Mouse (Mus musculus): ENCODE measurements around the gene Ogfod2. TPM values are rescaled to one million over a fixed set of nuclear protein-coding genes. Genes with fewer than 3 reads are reported as not detected.

Gene Ogfod2
- polyA plus RNA-seq, 1 experiment, result 10.7 TPM

GRCm38 (mm10) chr5:124076559-124076958 lies 35.5 kb upstream of the Ogfod2 start:
- no peak for TF ChIP-seq MYOD1 (IDR thresholded peaks at IDR 0.05; ENCODE audit: control insufficient read depth, insufficient read length, low read depth)
- TF ChIP-seq FOSL1 (IDR thresholded peaks at IDR 0.05; ENCODE audit: insufficient read depth, low read length, poor library complexity, severe bottlenecking), result no peak
- no peak for TF ChIP-seq CEBPB (IDR thresholded peaks at IDR 0.05; ENCODE audit: low read depth)
- TF ChIP-seq CTCF (IDR thresholded peaks at IDR 0.05; ENCODE audit: control insufficient read depth, insufficient read depth, insufficient read length), result no peak
- TF ChIP-seq MYOG (IDR thresholded peaks at IDR 0.05; ENCODE audit: control insufficient read depth, extremely low read depth, insufficient read length), result no peak
- no peak for TF ChIP-seq USF1 (IDR thresholded peaks at IDR 0.05; ENCODE audit: low read depth)
- no peak for TF ChIP-seq MAX (IDR thresholded peaks at IDR 0.05)
- H3K79me3 ChIP-seq (ENCODE audit: low read depth), result no peaks in the 10 kb centered on the region
- H3K27me3 ChIP-seq (ENCODE audit: control insufficient read depth, insufficient read depth, insufficient read length), result no peaks in the 10 kb centered on the region
- no peaks in the 10 kb centered on the region for H3K79me2 ChIP-seq (ENCODE audit: control insufficient read depth, insufficient read depth)
- no peaks in the 10 kb centered on the region for H3K36me3 ChIP-seq (ENCODE audit: control insufficient read depth, insufficient read depth)
- no peak overlapping the region for H3ac ChIP-seq (ENCODE audit: control insufficient read depth, insufficient read length, low read depth)
- no peak overlapping the region for H3K4me3 ChIP-seq (ENCODE audit: insufficient read depth, poor library complexity, severe bottlenecking)

- no peak overlapping the region for H3ac ChIP-seq (ENCODE audit: control insufficient read depth, insufficient read length, low read depth)
- H3K27me3 ChIP-seq (ENCODE audit: control insufficient read depth, insufficient read depth, insufficient read length), result no peaks in the 10 kb centered on the region
- H3K36me3 ChIP-seq (ENCODE audit: control insufficient read depth, insufficient read depth), result no peaks in the 10 kb centered on the region
- H3K79me3 ChIP-seq (ENCODE audit: low read depth), result no peaks in the 10 kb centered on the region
- H3K4me3 ChIP-seq (ENCODE audit: insufficient read depth, poor library complexity, severe bottlenecking), result no peak overlapping the region
- no peaks in the 10 kb centered on the region for H3K79me2 ChIP-seq (ENCODE audit: control insufficient read depth, insufficient read depth)
- TF ChIP-seq MYOD1 (IDR thresholded peaks at IDR 0.05; ENCODE audit: control insufficient read depth, insufficient read length, low read depth), result no peak
- TF ChIP-seq USF1 (IDR thresholded peaks at IDR 0.05; ENCODE audit: low read depth), result no peak
- TF ChIP-seq FOSL1 (IDR thresholded peaks at IDR 0.05; ENCODE audit: insufficient read depth, low read length, poor library complexity, severe bottlenecking), result no peak
- TF ChIP-seq CEBPB (IDR thresholded peaks at IDR 0.05; ENCODE audit: low read depth), result no peak
- no peak for TF ChIP-seq CTCF (IDR thresholded peaks at IDR 0.05; ENCODE audit: control insufficient read depth, insufficient read depth, insufficient read length)
- TF ChIP-seq MAX (IDR thresholded peaks at IDR 0.05), result no peak
- no peak for TF ChIP-seq MYOG (IDR thresholded peaks at IDR 0.05; ENCODE audit: control insufficient read depth, extremely low read depth, insufficient read length)
Observed at GRCm38 (mm10) chr5:124077241-124077640, 34.9 kb upstream of the Ogfod2 start.

GRCm38 (mm10) chr5:124077856-124078460 lies 34.1 kb upstream of the Ogfod2 start:
- Histone ChIP-seq H3K79me3 (ENCODE audit: low read depth) (no peaks in the 10 kb centered on the region), H3ac (ENCODE audit: control insufficient read depth, insufficient read length, low read depth) (no peak overlapping the region), H3K4me3 (ENCODE audit: insufficient read depth, poor library complexity, severe bottlenecking) (no peak overlapping the region), H3K79me2 (ENCODE audit: control insufficient read depth, insufficient read depth) (no peaks in the 10 kb centered on the region), H3K36me3 (ENCODE audit: control insufficient read depth, insufficient read depth) (no peaks in the 10 kb centered on the region), H3K27me3 (ENCODE audit: control insufficient read depth, insufficient read depth, insufficient read length) (no peaks in the 10 kb centered on the region)
- TF ChIP-seq FOSL1 (IDR thresholded peaks at IDR 0.05; ENCODE audit: insufficient read depth, low read length, poor library complexity, severe bottlenecking) (no peak), MAX (IDR thresholded peaks at IDR 0.05) (no peak), MYOD1 (IDR thresholded peaks at IDR 0.05; ENCODE audit: control insufficient read depth, insufficient read length, low read depth) (no peak), CEBPB (IDR thresholded peaks at IDR 0.05; ENCODE audit: low read depth) (no peak), USF1 (IDR thresholded peaks at IDR 0.05; ENCODE audit: low read depth) (no peak), CTCF (IDR thresholded peaks at IDR 0.05; ENCODE audit: control insufficient read depth, insufficient read depth, insufficient read length) (no peak), MYOG (IDR thresholded peaks at IDR 0.05; ENCODE audit: control insufficient read depth, extremely low read depth, insufficient read length) (no peak)

GRCm38 (mm10) chr5:124078794-124079416 lies 33.2 kb upstream of the Ogfod2 start:
- Histone ChIP-seq H3K4me3 (ENCODE audit: insufficient read depth, poor library complexity, severe bottlenecking) (no peak overlapping the region), H3K79me2 (ENCODE audit: control insufficient read depth, insufficient read depth) (no peaks in the 10 kb centered on the region), H3ac (ENCODE audit: control insufficient read depth, insufficient read length, low read depth) (no peak overlapping the region), H3K27me3 (ENCODE audit: control insufficient read depth, insufficient read depth, insufficient read length) (no peaks in the 10 kb centered on the region), H3K79me3 (ENCODE audit: low read depth) (no peaks in the 10 kb centered on the region), H3K36me3 (ENCODE audit: control insufficient read depth, insufficient read depth) (no peaks in the 10 kb centered on the region)
- no peak for TF ChIP-seq FOSL1 (IDR thresholded peaks at IDR 0.05; ENCODE audit: insufficient read depth, low read length, poor library complexity, severe bottlenecking)
- no peak for TF ChIP-seq USF1 (IDR thresholded peaks at IDR 0.05; ENCODE audit: low read depth)
- no peak for TF ChIP-seq MYOD1 (IDR thresholded peaks at IDR 0.05; ENCODE audit: control insufficient read depth, insufficient read length, low read depth)
- no peak for TF ChIP-seq CEBPB (IDR thresholded peaks at IDR 0.05; ENCODE audit: low read depth)
- no peak for TF ChIP-seq MAX (IDR thresholded peaks at IDR 0.05)
- TF ChIP-seq MYOG (IDR thresholded peaks at IDR 0.05; ENCODE audit: control insufficient read depth, extremely low read depth, insufficient read length), result no peak
- TF ChIP-seq CTCF (IDR thresholded peaks at IDR 0.05; ENCODE audit: control insufficient read depth, insufficient read depth, insufficient read length), result no peak

- no peak overlapping the region for H3ac ChIP-seq (ENCODE audit: control insufficient read depth, insufficient read length, low read depth)
Observed at GRCm38 (mm10) chr5:124079880-124080279, 32.2 kb upstream of the Ogfod2 start.

More at GRCm38 (mm10) chr5:124079880-124080279, 32.2 kb upstream of the Ogfod2 start:
- Histone ChIP-seq H3K27me3 (ENCODE audit: control insufficient read depth, insufficient read depth, insufficient read length) (no peaks in the 10 kb centered on the region), H3K79me2 (ENCODE audit: control insufficient read depth, insufficient read depth) (no peaks in the 10 kb centered on the region), H3K36me3 (ENCODE audit: control insufficient read depth, insufficient read depth) (no peaks in the 10 kb centered on the region), H3K79me3 (ENCODE audit: low read depth) (no peaks in the 10 kb centered on the region), H3K4me3 (ENCODE audit: insufficient read depth, poor library complexity, severe bottlenecking) (no peak overlapping the region)
- TF ChIP-seq CEBPB (IDR thresholded peaks at IDR 0.05; ENCODE audit: low read depth), result no peak
- TF ChIP-seq MAX (IDR thresholded peaks at IDR 0.05), result no peak
- TF ChIP-seq USF1 (IDR thresholded peaks at IDR 0.05; ENCODE audit: low read depth), result no peak
- no peak for TF ChIP-seq CTCF (IDR thresholded peaks at IDR 0.05; ENCODE audit: control insufficient read depth, insufficient read depth, insufficient read length)
- no peak for TF ChIP-seq MYOD1 (IDR thresholded peaks at IDR 0.05; ENCODE audit: control insufficient read depth, insufficient read length, low read depth)

Measured in C2C12 (cell line).